Comparison of ENCODE assay signal across 10 mouse cellular contexts in the genomic region with DNA sequence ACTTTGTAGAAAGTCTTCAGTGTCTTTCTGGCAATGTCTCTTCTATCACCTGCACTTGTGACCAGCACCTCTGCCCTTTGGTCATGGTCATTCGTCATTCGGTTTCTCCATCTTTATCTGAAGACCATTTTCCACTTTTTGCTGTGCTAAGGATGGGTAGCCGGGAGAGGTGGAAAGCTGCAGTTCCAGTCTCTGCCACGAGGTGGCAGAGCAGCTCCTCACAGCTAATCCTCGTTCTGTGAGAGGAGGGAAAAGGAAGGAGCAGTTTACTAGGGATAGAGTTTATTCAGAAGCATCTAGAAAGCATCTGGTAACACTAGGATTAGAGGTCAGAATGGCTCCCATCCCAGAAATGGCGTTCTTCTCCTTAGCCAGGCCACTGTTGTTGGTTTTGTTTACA. TPM values are rescaled to one million over a fixed set of nuclear protein-coding genes. Genes with fewer than 3 reads are reported as not detected.
DNase-seq lines count a peak whose midpoint lies in the region; ATAC-seq and TF ChIP-seq lines count a peak whose summit lies in the region.
"Had no signal": no experiment of that assay in that cellular context is flagged by ENCODE, and none has a peak within 500 bp of the region (broad histone marks: within the 10 kb centered on the region; RNA-seq: fewer than 3 reads in every experiment).

No protein-coding gene starts in this region.

- no peaks in the 10 kb centered on the region for H3K27me3 ChIP-seq in neural tube, embryonic 15.5 days (replicated peaks)
- H3K27me3 ChIP-seq in forebrain, embryonic 15.5 days, result no peaks in the 10 kb centered on the region
- H3K27me3 ChIP-seq in hindbrain, postnatal 0 days (ENCODE audit: insufficient read depth, low read length), result no peaks in the 10 kb centered on the region
- H3K27me3 ChIP-seq in stomach, postnatal 0 days (ENCODE audit: control insufficient read depth, insufficient read depth, low read length), result no peaks in the 10 kb centered on the region
- H3K27me3 ChIP-seq: embryonic facial prominence, embryonic 13.5 days had no signal

- TF ChIP-seq EP300 in stomach, postnatal 0 days (optimal IDR thresholded peaks at IDR 0.05), result no peak

- H3K4me2 ChIP-seq in neural tube, embryonic 15.5 days, result no peak overlapping the region
- no peak overlapping the region for H3K4me2 ChIP-seq in forebrain, embryonic 15.5 days (replicated peaks)
- H3K4me2 ChIP-seq in hindbrain, postnatal 0 days (ENCODE audit: low read depth, low read length), result no peak overlapping the region
- H3K4me2 ChIP-seq in stomach, postnatal 0 days (replicated peaks; ENCODE audit: low read depth), result no peak overlapping the region
- H3K4me2 ChIP-seq: embryonic facial prominence, embryonic 13.5 days had no signal

- peaks cover 29% of the 10 kb centered on the region for H3K36me3 ChIP-seq in neural tube, embryonic 15.5 days
- peaks cover 16% of the 10 kb centered on the region for H3K36me3 ChIP-seq in forebrain, embryonic 15.5 days
- H3K36me3 ChIP-seq in hindbrain, postnatal 0 days (ENCODE audit: insufficient read depth, low read length), result peaks cover 16% of the 10 kb centered on the region
- 0 out of 2 replicates have a peak, but pooled peaks cover 7% of the 10 kb centered on the region for H3K36me3 ChIP-seq in stomach, postnatal 0 days (ENCODE audit: control insufficient read depth, insufficient read depth, low read length)

- H3K27ac ChIP-seq in neural tube, embryonic 15.5 days (replicated peaks), result no peak overlapping the region
- H3K27ac ChIP-seq in forebrain, embryonic 15.5 days (replicated peaks), result no peak overlapping the region
- no peak overlapping the region for H3K27ac ChIP-seq in hindbrain, postnatal 0 days
- no peak overlapping the region for H3K27ac ChIP-seq in stomach, postnatal 0 days (replicated peaks)
- H3K27ac ChIP-seq: embryonic facial prominence, embryonic 13.5 days had no signal

- intact Hi-C loops in left cerebral cortex, postnatal 4 days (cut with DNase I), result no loop called here

- ATAC-seq in neural tube, embryonic 15.5 days (ENCODE audit: low FRiP score), result no peak
- ATAC-seq in forebrain, embryonic 15.5 days (replicated peaks), result 0 out of 2 replicates have a peak, but pooled peaks have one; percentile 27
- ATAC-seq in hindbrain, postnatal 0 days, result peak; percentile 66; the same call in 1 of the 2 replicates
- ATAC-seq in stomach, postnatal 0 days (ENCODE audit: low FRiP score, low TSS enrichment), result no peak

- H3K4me1 ChIP-seq in neural tube, embryonic 15.5 days, result no peaks in the 10 kb centered on the region
- no peaks in the 10 kb centered on the region for H3K4me1 ChIP-seq in forebrain, embryonic 15.5 days
- H3K4me1 ChIP-seq in hindbrain, postnatal 0 days (ENCODE audit: insufficient read depth, low read length), result no peaks in the 10 kb centered on the region
- H3K4me1 ChIP-seq in stomach, postnatal 0 days (replicated peaks; ENCODE audit: control insufficient read depth, insufficient read depth), result no peaks in the 10 kb centered on the region
- H3K4me1 ChIP-seq: embryonic facial prominence, embryonic 13.5 days had no signal

- TF ChIP-seq CTCF in hindbrain, postnatal 0 days (IDR thresholded peaks at IDR 0.05; ENCODE audit: low read depth), result peak; percentile 97
- peak; percentile 96 for TF ChIP-seq CTCF in stomach, postnatal 0 days (IDR thresholded peaks at IDR 0.05; ENCODE audit: low read depth)

- no peak overlapping the region for H3K9ac ChIP-seq in neural tube, embryonic 15.5 days (replicated peaks)
- no peak overlapping the region for H3K9ac ChIP-seq in forebrain, embryonic 15.5 days (replicated peaks)
- H3K9ac ChIP-seq in hindbrain, postnatal 0 days (replicated peaks; ENCODE audit: low read length), result no peak overlapping the region
- H3K9ac ChIP-seq in stomach, postnatal 0 days (ENCODE audit: low read length), result no peak overlapping the region
- H3K9ac ChIP-seq: embryonic facial prominence, embryonic 13.5 days had no signal

- peak; percentile 87 for DNase-seq in neural tube, embryonic 10.5 days (ENCODE audit: extremely low spot score, low spot score)
- DNase-seq in cerebellum, adult 11-12 months, result peak; percentile 70
- DNase-seq in hindbrain, postnatal 0 days (ENCODE audit: low spot score), result peak; percentile 89
- DNase-seq in left cerebral cortex, postnatal 4 days, result peak; percentile 85
- DNase-seq in monocyte, adult 2 months (ENCODE audit: low read depth in 1 of 2, low spot score in 2 of 2), result peak; percentile 39 to 48
- DNase-seq in stomach, postnatal 0 days (ENCODE audit: low spot score), result peak; percentile 83

- 30% methylated on average over 6 of the region's 6 CpGs for WGBS in neural tube, embryonic 15.5 days
- WGBS in forebrain, embryonic 15.5 days, result 24% methylated on average over 6 of the region's 6 CpGs
- 22% methylated on average over 6 of the region's 6 CpGs for WGBS in hindbrain, postnatal 0 days
- WGBS in stomach, postnatal 0 days, result 18% methylated on average over 6 of the region's 6 CpGs

- H3K9me3 ChIP-seq in neural tube, embryonic 15.5 days (replicated peaks), result no peaks in the 10 kb centered on the region
- H3K9me3 ChIP-seq in forebrain, embryonic 15.5 days, result no peaks in the 10 kb centered on the region
- H3K9me3 ChIP-seq in hindbrain, postnatal 0 days (ENCODE audit: low read length), result no peaks in the 10 kb centered on the region
- no peaks in the 10 kb centered on the region for H3K9me3 ChIP-seq in stomach, postnatal 0 days (ENCODE audit: control insufficient read depth, low read length)
- H3K9me3 ChIP-seq: embryonic facial prominence, embryonic 13.5 days had no signal

- H3K4me3 ChIP-seq in neural tube, embryonic 15.5 days (replicated peaks), result no peak overlapping the region
- no peak overlapping the region for H3K4me3 ChIP-seq in forebrain, embryonic 15.5 days
- H3K4me3 ChIP-seq in hindbrain, postnatal 0 days (ENCODE audit: low read length), result no peak overlapping the region
- no peak overlapping the region for H3K4me3 ChIP-seq in stomach, postnatal 0 days (ENCODE audit: low read depth, low read length)
- H3K4me3 ChIP-seq: embryonic facial prominence, embryonic 13.5 days had no signal

RNA-seq across cellular contexts. Expression of a gene that starts 11.3 kb away (rescaled TPM):
- 78.0 and 78.6 TPM in 2 replicates for polyA plus RNA-seq in neural tube, embryonic 15.5 days (2015; fragmentation: Nextera tagmentation; extraction: Ambion mirVana)
- 97.0 and 109 TPM in 2 replicates for polyA plus RNA-seq in forebrain, embryonic 15.5 days (2015; fragmentation: Nextera tagmentation; extraction: Ambion mirVana)
- total RNA-seq in hindbrain, postnatal 0 days (2014; rRNA removed), result 22.2 and 29.4 TPM in 2 replicates
- polyA plus RNA-seq in hindbrain, postnatal 0 days (2015; fragmentation: Nextera tagmentation; extraction: Ambion mirVana), result 71.3 and 73.8 TPM in 2 replicates
- 10 to 100 TPM; 63.0 to 64.2 TPM for total RNA-seq in left cerebral cortex, postnatal 4 days (2021)
- polyA plus RNA-seq in stomach, postnatal 0 days (2015; fragmentation: Nextera tagmentation; extraction: Ambion mirVana), result 32.6 and 34.4 TPM in 2 replicates

RNA-seq across cellular contexts. Expression of a gene that starts 11.4 kb away (rescaled TPM):
- 1.7 and 2.4 TPM in 2 replicates for polyA plus RNA-seq in neural tube, embryonic 15.5 days (2015; fragmentation: Nextera tagmentation; extraction: Ambion mirVana)
- polyA plus RNA-seq in forebrain, embryonic 15.5 days (2015; fragmentation: Nextera tagmentation; extraction: Ambion mirVana), result 2.8 and 2.9 TPM in 2 replicates
- total RNA-seq in hindbrain, postnatal 0 days (2014; rRNA removed), result 2.6 and 5.0 TPM in 2 replicates
- 1.2 and 1.9 TPM in 2 replicates for polyA plus RNA-seq in hindbrain, postnatal 0 days (2015; fragmentation: Nextera tagmentation; extraction: Ambion mirVana)
- total RNA-seq in left cerebral cortex, postnatal 4 days (2021), result 1 to 10 TPM; 4.9 to 5.5 TPM
- polyA plus RNA-seq in stomach, postnatal 0 days (2015; fragmentation: Nextera tagmentation; extraction: Ambion mirVana), result 1.1 TPM in 2 replicates

RNA-seq across cellular contexts. Expression of a gene that starts 51.1 kb away (rescaled TPM):
- polyA plus RNA-seq in neural tube, embryonic 15.5 days (2015; fragmentation: Nextera tagmentation; extraction: Ambion mirVana), result 1.2 and 1.5 TPM in 2 replicates
- 1.3 and 1.6 TPM in 2 replicates for polyA plus RNA-seq in forebrain, embryonic 15.5 days (2015; fragmentation: Nextera tagmentation; extraction: Ambion mirVana)
- total RNA-seq in hindbrain, postnatal 0 days (2014; rRNA removed), result not detected in 2 replicates
- 0.90 and 1.2 TPM in 2 replicates for polyA plus RNA-seq in hindbrain, postnatal 0 days (2015; fragmentation: Nextera tagmentation; extraction: Ambion mirVana)
- total RNA-seq in left cerebral cortex, postnatal 4 days (2021), result not detected
- polyA plus RNA-seq in stomach, postnatal 0 days (2015; fragmentation: Nextera tagmentation; extraction: Ambion mirVana), result 0.22 and 0.42 TPM in 2 replicates

RNA-seq across cellular contexts. Expression of a gene that starts 53.7 kb away (rescaled TPM):
- 25.7 and 29.4 TPM in 2 replicates for polyA plus RNA-seq in neural tube, embryonic 15.5 days (2015; fragmentation: Nextera tagmentation; extraction: Ambion mirVana)
- polyA plus RNA-seq in forebrain, embryonic 15.5 days (2015; fragmentation: Nextera tagmentation; extraction: Ambion mirVana), result 22.3 and 22.9 TPM in 2 replicates
- total RNA-seq in hindbrain, postnatal 0 days (2014; rRNA removed), result 39.4 and 40.4 TPM in 2 replicates
- polyA plus RNA-seq in hindbrain, postnatal 0 days (2015; fragmentation: Nextera tagmentation; extraction: Ambion mirVana), result 21.3 and 26.4 TPM in 2 replicates
- total RNA-seq in left cerebral cortex, postnatal 4 days (2021), result 10 to 100 TPM; 45.0 to 46.2 TPM
- 6.9 and 7.8 TPM in 2 replicates for polyA plus RNA-seq in stomach, postnatal 0 days (2015; fragmentation: Nextera tagmentation; extraction: Ambion mirVana)

RNA-seq across cellular contexts. Expression of a gene that starts 53.8 kb away (rescaled TPM):
- not detected in 2 replicates for polyA plus RNA-seq in neural tube, embryonic 15.5 days (2015; fragmentation: Nextera tagmentation; extraction: Ambion mirVana)
- polyA plus RNA-seq in forebrain, embryonic 15.5 days (2015; fragmentation: Nextera tagmentation; extraction: Ambion mirVana), result not detected in 2 replicates
- not detected in 2 replicates for total RNA-seq in hindbrain, postnatal 0 days (2014; rRNA removed)
- not detected in 2 replicates for polyA plus RNA-seq in hindbrain, postnatal 0 days (2015; fragmentation: Nextera tagmentation; extraction: Ambion mirVana)
- not detected for total RNA-seq in left cerebral cortex, postnatal 4 days (2021)
- not detected in 2 replicates for polyA plus RNA-seq in stomach, postnatal 0 days (2015; fragmentation: Nextera tagmentation; extraction: Ambion mirVana)
- polyA plus RNA-seq: embryonic facial prominence, embryonic 13.5 days; neural tube, embryonic 14.5 days had no signal

Comparison
In these comparisons a context has a peak if more than half of its experiments do, and no peak if none do; other contexts are left out.
1. ATAC-seq: peak in forebrain, embryonic 15.5 days (single experiment) and hindbrain, postnatal 0 days (single experiment); none in neural tube, embryonic 15.5 days (single experiment) and stomach, postnatal 0 days (single experiment).
2. Peak in every context shown above with its lines, with median percentiles within 50 percentile points of each other: DNase-seq.